Mouse (Mus musculus): ENCODE measurements around the gene Zfp661. TPM values are rescaled to one million over a fixed set of nuclear protein-coding genes. Genes with fewer than 3 reads are reported as not detected.

The Zfp661 gene
- polyA plus RNA-seq, 1 experiment from 2014 or later, result 7.8 TPM

Other genes starting within 250 kb of the Zfp661 start
- gene Astl, start 248.5 kb downstream of the Zfp661 start, polyA plus RNA-seq (2014; fragmentation: Nextera tagmentation; extraction: Ambion mirVana), result not detected in 2 replicates
- 2.7 and 3.5 TPM in 2 replicates for gene Adra2b, start 223.9 kb downstream of the Zfp661 start, polyA plus RNA-seq (2014; fragmentation: Nextera tagmentation; extraction: Ambion mirVana)
- 0.32 TPM in 2 replicates for gene Gpat2, start 161.9 kb downstream of the Zfp661 start, polyA plus RNA-seq (2014; fragmentation: Nextera tagmentation; extraction: Ambion mirVana)
- 25.7 and 27.8 TPM in 2 replicates for gene Fahd2a, start 142.5 kb downstream of the Zfp661 start, polyA plus RNA-seq (2014; fragmentation: Nextera tagmentation; extraction: Ambion mirVana)
- gene Kcnip3, start 65.0 kb downstream of the Zfp661 start, polyA plus RNA-seq (2014; fragmentation: Nextera tagmentation; extraction: Ambion mirVana), result 2.6 and 3.4 TPM in 2 replicates
- gene Prom2, start 45.6 kb downstream of the Zfp661 start, polyA plus RNA-seq (2014; fragmentation: Nextera tagmentation; extraction: Ambion mirVana), result 0.40 and 0.86 TPM in 2 replicates
- 154 and 157 TPM in 2 replicates for gene Mrps5, start 128 bp upstream of the Zfp661 start, polyA plus RNA-seq (2014; fragmentation: Nextera tagmentation; extraction: Ambion mirVana)
- 0.86 and 1.4 TPM in 2 replicates for gene Mal, start 69.6 kb upstream of the Zfp661 start, polyA plus RNA-seq (2014; fragmentation: Nextera tagmentation; extraction: Ambion mirVana)
- 1.4 and 1.9 TPM in 2 replicates for gene Mall, start 142.8 kb upstream of the Zfp661 start, polyA plus RNA-seq (2014; fragmentation: Nextera tagmentation; extraction: Ambion mirVana)
- 23.1 and 30.3 TPM in 2 replicates for gene Nphp1, start 201.8 kb upstream of the Zfp661 start, polyA plus RNA-seq (2014; fragmentation: Nextera tagmentation; extraction: Ambion mirVana)
- gene Mtln, start 205.4 kb upstream of the Zfp661 start, polyA plus RNA-seq (2014; fragmentation: Nextera tagmentation; extraction: Ambion mirVana), result 26.5 and 26.9 TPM in 2 replicates
- gene Bub1, start 244.8 kb upstream of the Zfp661 start, polyA plus RNA-seq (2014; fragmentation: Nextera tagmentation; extraction: Ambion mirVana), result 33.5 and 34.8 TPM in 2 replicates

Measured in hindbrain, embryonic 11.5 days (tissue).